Mouse (Mus musculus): ENCODE results near the gene Dhx37. TPM values are rescaled to one million over a fixed set of nuclear protein-coding genes. Genes with fewer than 3 reads are reported as not detected.

Gene Dhx37
- polyA plus RNA-seq, 1 experiment = 14.4 TPM

DNA sequence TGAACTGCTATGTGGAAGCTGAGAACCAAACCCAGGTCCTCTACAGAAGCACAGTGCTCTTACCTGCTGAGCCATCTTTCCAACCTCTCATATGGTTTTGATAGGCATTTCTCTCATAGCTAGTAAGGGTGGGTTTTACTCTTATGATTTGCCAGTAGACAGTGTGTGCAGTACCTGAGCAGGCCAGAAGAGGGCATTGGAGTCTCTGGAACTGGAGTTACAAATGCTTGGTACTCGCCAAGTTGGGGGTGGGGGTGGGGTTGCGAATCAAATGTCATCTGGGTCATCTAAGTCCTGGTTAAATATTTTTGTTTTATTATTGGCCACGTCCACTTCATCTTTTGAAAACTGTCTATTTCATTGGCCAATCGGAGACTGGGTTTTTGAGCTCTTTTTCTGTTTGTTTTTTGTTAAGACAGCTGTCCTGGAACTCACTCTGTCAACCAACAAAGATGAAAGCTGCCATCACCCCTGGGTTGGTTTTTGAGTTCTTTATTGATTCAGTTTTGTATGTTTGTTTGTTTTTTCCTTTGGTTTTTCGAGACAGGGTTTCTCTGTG is 21.9 kb downstream of the Dhx37 start:
- Histone ChIP-seq H3K36me3 (replicated peaks; ENCODE audit: low read length) (peaks cover 40% of the 10 kb centered on the region), H3K9me3 (no peaks in the 10 kb centered on the region), H3K27me3 (replicated peaks) (no peaks in the 10 kb centered on the region), H3K4me1 (peaks cover 47% of the 10 kb centered on the region), H3K4me3 (replicated peaks) (no peak overlapping the region)
- TF ChIP-seq FLI1 (IDR thresholded peaks at IDR 0.05; ENCODE audit: low read length) = no peak
- TF ChIP-seq GATA1 (IDR thresholded peaks at IDR 0.05; ENCODE audit: borderline replicate concordance, low read length) = no peak

DNA sequence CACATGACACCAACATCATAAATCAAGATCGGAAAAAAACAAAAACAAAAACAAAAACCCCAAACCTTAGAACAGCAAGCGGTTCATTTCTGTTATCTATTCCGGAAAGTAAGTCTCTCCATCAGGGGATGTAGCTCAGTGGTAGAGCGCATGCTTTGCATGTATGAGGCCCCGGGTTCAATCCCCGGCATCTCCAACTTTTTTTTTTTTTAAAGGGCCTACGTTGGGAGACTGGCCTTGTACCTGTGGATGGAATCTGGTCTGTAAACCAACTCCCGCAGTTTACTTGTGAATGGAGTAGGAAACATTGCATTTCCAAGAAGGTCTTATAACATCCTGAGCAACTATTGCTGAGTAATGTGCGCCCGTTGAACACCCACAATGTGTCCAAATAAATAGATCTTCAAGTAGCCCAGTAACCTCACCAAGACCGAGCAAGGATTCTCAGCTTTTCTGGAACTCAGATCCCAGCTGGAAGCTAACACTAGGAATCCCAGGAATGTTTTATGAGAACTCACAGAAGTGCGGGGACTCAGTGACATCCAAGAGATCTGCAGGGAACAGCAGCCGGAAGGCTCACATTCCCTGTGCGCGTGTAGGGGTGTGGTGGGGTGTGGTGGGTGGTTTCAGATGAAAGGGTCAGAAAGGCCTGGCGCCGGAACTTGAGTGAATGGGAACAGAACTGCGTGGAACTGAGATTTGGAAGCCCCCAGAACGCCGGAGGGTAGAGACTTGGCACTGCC is 24.4 kb downstream of the Dhx37 start:
- Histone ChIP-seq H3K27me3 (replicated peaks) (no peaks in the 10 kb centered on the region), H3K36me3 (replicated peaks; ENCODE audit: low read length) (peaks cover 15% of the 10 kb centered on the region), H3K4me1 (peaks cover 60% of the 10 kb centered on the region), H3K9me3 (no peaks in the 10 kb centered on the region), H3K4me3 (replicated peaks) (peak overlapping the region; percentile 91)
- no peak for TF ChIP-seq FLI1 (IDR thresholded peaks at IDR 0.05; ENCODE audit: low read length)
- no peak for TF ChIP-seq GATA1 (IDR thresholded peaks at IDR 0.05; ENCODE audit: borderline replicate concordance, low read length)

DNA sequence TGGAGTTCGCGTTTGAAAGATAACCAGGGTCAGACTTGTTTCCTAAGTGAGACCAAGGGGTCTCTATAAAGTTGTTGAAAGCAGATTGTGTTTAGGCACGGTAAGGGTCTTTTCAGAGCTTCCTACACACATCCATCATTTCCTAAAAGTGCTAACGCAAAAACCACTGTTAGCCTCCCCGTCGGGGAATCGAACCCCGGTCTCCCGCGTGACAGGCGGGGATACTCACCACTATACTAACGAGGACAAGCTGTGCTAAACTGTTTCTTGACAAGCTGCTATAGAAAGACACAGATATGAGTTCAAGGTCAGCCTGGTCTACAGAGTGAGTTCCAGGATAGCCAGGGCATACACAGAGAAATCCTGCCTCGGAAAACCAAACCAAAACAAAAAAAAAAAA is 25.1 kb downstream of the Dhx37 start:
- Histone ChIP-seq H3K36me3 (replicated peaks; ENCODE audit: low read length) (peaks cover 10% of the 10 kb centered on the region), H3K27me3 (replicated peaks) (no peaks in the 10 kb centered on the region), H3K4me3 (replicated peaks) (peak overlapping the region; percentile 91), H3K9me3 (no peaks in the 10 kb centered on the region), H3K4me1 (peaks cover 63% of the 10 kb centered on the region)
- TF ChIP-seq GATA1 (IDR thresholded peaks at IDR 0.05; ENCODE audit: borderline replicate concordance, low read length) (no peak), FLI1 (IDR thresholded peaks at IDR 0.05; ENCODE audit: low read length) (no peak)

DNA sequence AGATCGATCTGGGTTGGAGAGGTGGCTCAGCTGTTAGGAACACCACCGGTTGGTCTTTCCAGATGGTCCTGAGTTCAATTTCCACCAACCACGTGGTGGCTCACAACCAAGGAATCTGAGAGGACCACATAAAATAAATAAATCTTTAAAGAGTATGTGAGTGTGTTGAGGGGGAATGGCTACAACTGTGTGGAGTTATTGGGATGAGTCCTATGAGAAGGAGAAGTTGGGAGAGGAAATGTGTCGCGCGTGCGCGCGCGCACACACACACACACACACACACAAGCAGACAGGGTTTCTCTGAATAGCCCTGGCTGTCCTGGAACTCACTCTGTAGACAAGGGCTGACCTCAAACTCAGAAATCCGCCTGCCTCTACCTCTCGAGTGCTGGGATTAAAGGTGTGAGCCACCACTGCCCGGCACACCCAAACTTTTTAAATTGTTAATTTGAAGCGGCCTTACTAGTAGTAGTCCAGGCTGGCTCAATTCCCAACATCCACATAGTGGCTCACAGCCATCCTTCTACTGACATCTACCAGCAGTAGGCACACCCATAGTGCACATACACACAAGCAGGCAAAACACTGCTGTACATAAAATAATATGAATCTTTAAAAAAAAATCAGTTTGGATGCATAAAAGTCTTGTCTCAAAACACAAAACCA is 25.9 kb downstream of the Dhx37 start:
- H3K36me3 ChIP-seq (replicated peaks; ENCODE audit: low read length) = peaks cover 2% of the 10 kb centered on the region
- H3K27me3 ChIP-seq (replicated peaks) = peaks cover under 1% of the 10 kb centered on the region
- TF ChIP-seq FLI1 (IDR thresholded peaks at IDR 0.05; ENCODE audit: low read length) (no peak), GATA1 (IDR thresholded peaks at IDR 0.05; ENCODE audit: borderline replicate concordance, low read length) (no peak)
- H3K4me3 ChIP-seq (replicated peaks) = peak overlapping the region; percentile 53
- no peaks in the 10 kb centered on the region for H3K9me3 ChIP-seq
- peaks cover 70% of the 10 kb centered on the region for H3K4me1 ChIP-seq

DNA sequence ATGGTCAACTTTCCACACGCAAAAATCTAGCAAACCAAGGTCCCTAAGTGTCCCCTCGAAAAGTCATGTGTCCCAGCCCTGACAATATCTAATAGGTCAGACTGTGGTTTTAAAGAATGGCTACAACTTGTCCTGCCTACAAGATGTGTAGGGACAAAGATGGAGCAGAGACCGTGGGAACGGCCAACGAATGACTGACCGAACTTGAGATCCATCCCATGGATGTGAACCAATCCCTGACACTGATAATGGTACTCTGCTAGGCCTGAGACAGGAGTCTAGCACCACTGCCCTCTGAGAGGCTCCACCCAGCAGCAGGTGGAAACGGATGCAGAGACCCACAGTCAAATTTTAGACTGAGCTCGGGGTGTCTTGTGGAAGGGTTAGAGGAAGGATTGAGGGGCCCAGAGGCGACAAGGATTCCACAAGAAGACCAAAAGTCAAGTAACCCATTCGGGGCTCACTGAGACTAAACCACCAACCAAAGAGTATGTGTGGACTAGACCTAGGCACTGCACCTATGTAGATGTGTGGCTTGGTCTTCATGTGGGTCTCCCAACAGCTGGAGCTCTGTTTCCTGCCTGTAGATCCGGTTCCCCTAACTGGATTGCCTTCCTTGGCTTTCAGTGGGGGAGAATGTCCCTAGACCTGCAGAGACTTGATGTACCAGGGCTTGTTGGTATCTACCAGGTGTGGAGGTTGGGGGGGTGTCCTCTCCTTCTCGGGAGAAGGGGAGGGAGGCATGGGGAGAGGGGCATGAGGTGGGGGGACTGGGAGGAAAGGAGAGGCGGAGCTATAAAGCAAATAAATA is 26.7 kb downstream of the Dhx37 start:
- no peak for TF ChIP-seq GATA1 (IDR thresholded peaks at IDR 0.05; ENCODE audit: borderline replicate concordance, low read length)
- TF ChIP-seq FLI1 (IDR thresholded peaks at IDR 0.05; ENCODE audit: low read length) = no peak
- H3K36me3 ChIP-seq (replicated peaks; ENCODE audit: low read length) = no peaks in the 10 kb centered on the region
- no peaks in the 10 kb centered on the region for H3K9me3 ChIP-seq
- H3K4me3 ChIP-seq (replicated peaks) = peak overlapping the region; percentile 97
- peaks cover 8% of the 10 kb centered on the region for H3K27me3 ChIP-seq (replicated peaks)
- peaks cover 77% of the 10 kb centered on the region for H3K4me1 ChIP-seq

DNA sequence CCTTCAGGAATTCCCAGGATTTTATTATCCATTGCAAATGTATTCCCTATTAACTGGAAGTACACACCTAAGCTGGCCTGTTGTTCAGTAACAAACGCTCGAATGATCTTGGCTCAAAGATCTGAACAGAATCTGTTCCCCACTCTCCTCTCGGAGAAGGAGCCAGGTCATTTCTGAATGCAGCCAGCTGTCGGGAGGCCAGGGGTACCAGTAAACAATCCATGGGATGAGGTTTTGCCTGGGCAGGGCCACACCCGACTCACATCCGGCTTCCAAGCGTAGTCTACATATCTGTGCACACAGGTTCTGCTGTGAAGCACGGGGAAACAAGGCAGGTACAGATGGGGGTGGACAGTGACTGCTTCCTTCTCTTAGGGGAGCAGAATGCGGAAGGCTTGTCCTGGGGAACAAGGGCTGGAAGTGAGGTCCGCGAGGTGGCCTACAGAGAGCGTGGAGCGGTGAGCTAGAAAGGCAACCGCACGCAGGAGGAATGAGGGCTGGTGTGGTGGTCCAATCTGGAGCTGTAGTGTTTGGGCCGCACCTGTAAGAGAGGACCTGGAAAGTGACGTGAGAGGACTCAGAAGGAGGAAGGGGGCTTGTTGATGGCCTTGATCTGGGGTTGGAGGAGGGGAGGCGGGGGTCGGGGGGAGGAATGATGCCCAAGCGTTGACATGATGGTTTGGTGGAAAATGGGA is 27.5 kb downstream of the Dhx37 start:
- TF ChIP-seq FLI1 (IDR thresholded peaks at IDR 0.05; ENCODE audit: low read length) (no peak), GATA1 (IDR thresholded peaks at IDR 0.05; ENCODE audit: borderline replicate concordance, low read length) (no peak)
- Histone ChIP-seq H3K27me3 (replicated peaks) (peaks cover 8% of the 10 kb centered on the region), H3K36me3 (replicated peaks; ENCODE audit: low read length) (no peaks in the 10 kb centered on the region), H3K9me3 (no peaks in the 10 kb centered on the region), H3K4me1 (peaks cover 71% of the 10 kb centered on the region), H3K4me3 (replicated peaks) (peak overlapping the region; percentile 97)

DNA sequence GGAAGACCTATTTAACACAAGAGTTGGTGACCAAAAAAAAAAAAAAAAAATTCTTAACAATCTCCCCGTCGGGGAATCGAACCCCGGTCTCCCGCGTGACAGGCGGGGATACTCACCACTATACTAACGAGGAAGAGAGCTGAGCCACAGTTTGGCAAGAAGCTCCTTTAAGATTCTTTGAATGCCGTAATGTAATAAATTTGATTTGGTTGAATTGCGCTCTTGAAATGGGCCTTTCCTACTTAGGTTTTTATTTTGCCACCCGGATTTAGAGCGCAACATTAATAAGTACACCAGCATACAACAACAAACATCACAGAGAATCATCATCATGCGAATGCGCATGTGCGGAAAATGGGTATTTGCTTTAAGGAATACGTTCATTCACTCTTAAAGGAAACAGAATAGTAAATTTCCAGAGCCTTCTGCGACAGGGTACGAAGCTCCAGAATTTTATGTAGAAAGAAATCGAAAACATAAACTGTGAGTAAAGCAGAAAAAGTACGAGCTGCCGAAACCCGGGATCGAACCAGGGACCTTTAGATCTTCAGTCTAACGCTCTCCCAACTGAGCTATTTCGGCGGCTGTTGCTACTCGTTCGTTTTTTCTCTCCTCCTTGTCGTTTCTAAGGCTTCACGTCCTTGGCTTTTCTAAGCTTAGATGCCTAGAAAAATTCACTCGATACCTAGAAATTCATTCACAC is 28.2 kb downstream of the Dhx37 start:
- Histone ChIP-seq H3K9me3 (no peaks in the 10 kb centered on the region), H3K4me3 (replicated peaks) (peak overlapping the region; percentile 97), H3K36me3 (replicated peaks; ENCODE audit: low read length) (no peaks in the 10 kb centered on the region), H3K4me1 (peaks cover 63% of the 10 kb centered on the region), H3K27me3 (replicated peaks) (peaks cover 10% of the 10 kb centered on the region)
- TF ChIP-seq FLI1 (IDR thresholded peaks at IDR 0.05; ENCODE audit: low read length) (no peak), GATA1 (IDR thresholded peaks at IDR 0.05; ENCODE audit: borderline replicate concordance, low read length) (no peak)

DNA sequence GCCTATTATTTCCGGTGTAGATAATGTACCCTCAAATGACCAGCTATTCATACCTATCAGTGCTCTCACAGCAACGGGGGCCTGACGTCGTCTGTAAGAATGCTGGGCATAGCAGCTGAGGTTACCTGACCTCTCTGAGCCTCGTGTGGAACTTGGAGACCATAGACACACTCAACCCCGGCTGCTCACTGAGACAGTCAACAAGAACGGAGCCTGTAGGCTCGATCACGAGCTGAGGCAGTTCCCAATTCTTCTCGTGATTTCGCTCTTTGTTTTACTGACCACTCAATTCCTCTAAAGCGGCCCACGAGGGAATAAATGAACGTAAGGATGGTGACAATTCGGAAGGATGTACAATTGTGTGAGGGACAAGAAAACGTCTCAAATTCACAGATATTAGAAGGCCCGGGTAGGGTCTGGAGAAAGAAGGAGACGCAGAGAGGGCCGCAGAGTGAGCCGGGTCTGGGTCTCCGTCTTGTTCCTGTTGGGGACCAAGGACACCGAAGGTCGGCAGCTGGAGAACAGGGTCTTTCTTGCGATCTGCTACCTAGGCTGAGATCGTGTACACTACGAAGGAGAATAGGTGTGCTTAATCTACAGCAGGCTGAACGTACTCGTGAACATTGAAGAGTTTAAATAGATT is 28.9 kb downstream of the Dhx37 start:
- Histone ChIP-seq H3K36me3 (replicated peaks; ENCODE audit: low read length) (no peaks in the 10 kb centered on the region), H3K4me1 (peaks cover 56% of the 10 kb centered on the region), H3K4me3 (replicated peaks) (peak overlapping the region; percentile 97), H3K9me3 (no peaks in the 10 kb centered on the region), H3K27me3 (replicated peaks) (peaks cover 10% of the 10 kb centered on the region)
- TF ChIP-seq FLI1 (IDR thresholded peaks at IDR 0.05; ENCODE audit: low read length) (no peak), GATA1 (IDR thresholded peaks at IDR 0.05; ENCODE audit: borderline replicate concordance, low read length) (no peak)
